Mouse (Mus musculus) midbrain, embryonic 11.5 days (tissue): ENCODE measurements around the gene Adra2a. TPM values are rescaled to one million over a fixed set of nuclear protein-coding genes. Genes with fewer than 3 reads are reported as not detected.
A peak's percentile ranks its signal among the peaks of the same experiment; 100 is the strongest.

ENCODE experiments used
- ATAC-seq: fragments of 200-750 bp; cut with Nextera tagmentation; 2 replicates; pipeline ENCODE4 v1.8.0; 2017; ENCODE audit warnings: moderate TSS enrichment, moderate library complexity; ENCODE audit not compliant: low FRiP score
- DNase-seq: peaks from one replicate; pipeline ENCODE4 v3.0.0; 2015; ENCODE audit warnings: low spot score; ENCODE audit errors: missing footprints
- H3K27ac ChIP-seq: fragments of 300-500 bp; sonication (generic); 2 replicates; pipeline ENCODE4 v1.5.1; 2014; ENCODE audit warnings: low read depth, low read length
- H3K27me3 ChIP-seq: fragments of 300-500 bp; sonication (generic); 2 replicates; pipeline ENCODE4 v1.6.1; 2014; ENCODE audit warnings: mild to moderate bottlenecking, low read length, moderate library complexity, mixed read lengths; ENCODE audit not compliant: control insufficient read depth, insufficient read depth
- H3K36me3 ChIP-seq: fragments of 300-500 bp; sonication (generic); 2 replicates; pipeline ENCODE4 v1.6.1; 2014; ENCODE audit warnings: mild to moderate bottlenecking, low read length, moderate library complexity, mixed read lengths; ENCODE audit not compliant: control insufficient read depth, insufficient read depth
- H3K4me1 ChIP-seq: fragments of 300-500 bp; sonication (generic); 2 replicates; pipeline ENCODE4 v1.6.1; 2014; ENCODE audit warnings: low read length; ENCODE audit not compliant: control insufficient read depth, insufficient read depth
- H3K4me2 ChIP-seq: fragments of 300-500 bp; sonication (generic); 2 replicates; pipeline ENCODE4 v1.6.1; 2014; ENCODE audit warnings: mild to moderate bottlenecking, moderate library complexity
- H3K4me3 ChIP-seq: fragments of 300-500 bp; sonication (generic); 2 replicates; pipeline ENCODE4 v1.5.1; 2014; ENCODE audit warnings: low read depth, low read length
- H3K9ac ChIP-seq: fragments of 300-500 bp; sonication (generic); 2 replicates; pipeline ENCODE4 v1.6.1; 2014; ENCODE audit warnings: low read length
- H3K9me3 ChIP-seq: fragments of 300-500 bp; sonication (generic); 2 replicates; pipeline ENCODE4 v1.6.1; 2016; ENCODE audit warnings: low read length; ENCODE audit not compliant: control insufficient read depth
- WGBS: fragments of 180-500 bp; shearing (Covaris S2); extraction: QIAGEN DNeasy Blood & Tissue Kit; methylation state at CpG from one replicate; pipeline ENCODE4 v1.1.7; 2014; 5-methylcytosine and 5-hydroxymethylcytosine counted together
- polyA plus RNA-seq: library from polyadenylated mRNA; unstranded; fragments of >200 nt; fragmentation: Nextera tagmentation; extraction: Ambion mirVana; gene quantifications from 2 replicates; pipeline ENCODE4 v1.2.1, GENCODE M21; 2014

The Adra2a gene
- polyA plus RNA-seq, 1 experiment from 2014 or later: 1.3 TPM

DNA sequence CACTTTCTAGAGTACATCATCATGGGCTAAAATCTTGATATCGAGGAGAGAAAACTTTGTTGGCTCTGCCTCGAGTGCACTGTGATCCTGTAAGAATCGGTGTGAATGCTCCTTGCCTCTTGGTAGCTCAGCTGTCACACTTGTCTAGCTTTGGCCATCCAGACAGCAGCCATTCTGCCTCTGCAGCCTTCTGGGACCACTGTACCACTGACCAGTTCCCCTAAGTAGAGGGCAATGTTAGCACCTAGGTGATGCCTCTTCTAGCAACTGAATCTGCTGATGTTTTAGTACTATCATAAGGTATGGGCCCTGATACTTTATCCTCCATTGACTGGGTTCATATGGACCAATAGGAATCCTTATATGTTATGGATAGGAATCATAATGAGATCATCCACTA lies 54.4 kb downstream of the Adra2a start:
- Histone ChIP-seq H3K9ac (no peak overlapping the region), H3K36me3 (no peaks in the 10 kb centered on the region), H3K4me2 (no peak overlapping the region), H3K27ac (no peak overlapping the region), H3K4me3 (no peak overlapping the region), H3K4me1 (0 out of 2 replicates have a peak, but pooled peaks cover 5% of the 10 kb centered on the region), H3K27me3 (no peaks in the 10 kb centered on the region), H3K9me3 (no peaks in the 10 kb centered on the region)
- DNase-seq: peak; percentile 64
- ATAC-seq: no peak
- WGBS: 88% methylated on average over 3 of the region's 3 CpGs

Other genes starting within 250 kb of the Adra2a start
- 61.9 and 65.7 TPM in 2 replicates for gene Pdcd4, start 151.9 kb upstream of the Adra2a start, polyA plus RNA-seq
- 78.6 and 88.5 TPM in 2 replicates for gene Shoc2, start 99.8 kb upstream of the Adra2a start, polyA plus RNA-seq
- gene Bbip1, start 99.5 kb upstream of the Adra2a start, polyA plus RNA-seq: 147 and 148 TPM in 2 replicates